Mouse (Mus musculus): ENCODE measurements around the gene Fkbp3. TPM values are rescaled to one million over a fixed set of nuclear protein-coding genes. Genes with fewer than 3 reads are reported as not detected.

Fkbp3 gene
- polyA plus RNA-seq, 1 experiment from 2014 or later = 211 TPM

GRCm38 (mm10) chr12:65035839-65036189 lies 38.0 kb downstream of the Fkbp3 start:
- ATAC-seq (ENCODE audit: low read depth) = no peak
- 43% methylated on average over 8 of the region's 8 CpGs for WGBS (ENCODE audit: insufficient replicate concordance)
- peaks cover 32% of the 10 kb centered on the region for H3K4me1 ChIP-seq (replicated peaks)

GRCm38 (mm10) chr12:65022842-65023241 lies 51.0 kb downstream of the Fkbp3 start:
- Histone ChIP-seq H3K27ac (no peak overlapping the region), H3K27me3 (no peaks in the 10 kb centered on the region), H3K4me2 (no peak overlapping the region), H3K4me3 (replicated peaks) (no peak overlapping the region), H3K9ac (no peak overlapping the region), H3K36me3 (peaks cover 6% of the 10 kb centered on the region; the same call in 1 of the 2 replicates), H3K4me1 (replicated peaks) (no peaks in the 10 kb centered on the region), H3K9me3 (replicated peaks) (no peaks in the 10 kb centered on the region)
- WGBS (ENCODE audit: insufficient replicate concordance) = 95% methylated on average over 6 of the region's 6 CpGs
- DNase-seq = no peak
- no peak for ATAC-seq (ENCODE audit: low read depth)

More at GRCm38 (mm10) chr12:65035839-65036189, 38.0 kb downstream of the Fkbp3 start:
- DNase-seq = no peak
- Histone ChIP-seq H3K36me3 (no peaks in the 10 kb centered on the region), H3K4me3 (replicated peaks) (peak overlapping the region; percentile 95), H3K27ac (no peak overlapping the region), H3K4me2 (peak overlapping the region; percentile 72), H3K27me3 (no peaks in the 10 kb centered on the region), H3K9me3 (replicated peaks) (no peaks in the 10 kb centered on the region), H3K9ac (peak overlapping the region; percentile 97)

Other genes with a start within 250 kb of the Fkbp3 start
- gene Gm527, start 156.1 kb downstream of the Fkbp3 start, polyA plus RNA-seq (2015; fragmentation: Nextera tagmentation; extraction: Ambion mirVana) = 0.71 and 1.0 TPM in 2 replicates
- 3.6 and 4.0 TPM in 2 replicates for gene Klhl28, start 108.5 kb downstream of the Fkbp3 start, polyA plus RNA-seq (2015; fragmentation: Nextera tagmentation; extraction: Ambion mirVana)
- 6.5 and 10.5 TPM in 2 replicates for gene Togaram1, start 108.2 kb downstream of the Fkbp3 start, polyA plus RNA-seq (2015; fragmentation: Nextera tagmentation; extraction: Ambion mirVana)
- gene Prpf39, start 37.7 kb downstream of the Fkbp3 start, polyA plus RNA-seq (2015; fragmentation: Nextera tagmentation; extraction: Ambion mirVana) = 17.6 and 21.8 TPM in 2 replicates
- 6.3 and 6.8 TPM in 2 replicates for gene Fancm, start 1.6 kb upstream of the Fkbp3 start, polyA plus RNA-seq (2015; fragmentation: Nextera tagmentation; extraction: Ambion mirVana)
- gene Mis18bp1, start 98.6 kb upstream of the Fkbp3 start, polyA plus RNA-seq (2015; fragmentation: Nextera tagmentation; extraction: Ambion mirVana) = 44.2 and 54.3 TPM in 2 replicates
- not detected in 2 replicates for gene Wdr20rt, start 151.5 kb upstream of the Fkbp3 start, polyA plus RNA-seq (2015; fragmentation: Nextera tagmentation; extraction: Ambion mirVana)

Data from liver, embryonic 13.5 days (tissue).